Comparison of ENCODE assay signal across 16 mouse cellular contexts in genomic region chr5:16560247-16560646, GRCm38 (mm10).
DNase-seq lines count a peak whose midpoint lies in the region; ATAC-seq lines count a peak whose summit lies in the region.
"Had no signal": no experiment of that assay in that cellular context is flagged by ENCODE, and none has a peak within 500 bp of the region (broad histone marks: within the 10 kb centered on the region; RNA-seq: fewer than 3 reads in every experiment).

No protein-coding gene starts in this region.

- ATAC-seq in frontal cortex, adult (ENCODE audit: low TSS enrichment): peak; percentile 95
- ATAC-seq: activated CD4-positive, CD25-positive, alpha-beta regulatory T cell, adult 4 months; CD4-positive, CD25-positive, alpha-beta regulatory T cell, adult 4 months; Patski had no signal

- no peak for DNase-seq in frontal cortex, postnatal 36 days (ENCODE audit: low spot score in 2 of 2)
- DNase-seq: adrenal gland, adult 2 months; adrenal gland, adult 8-10 months; adrenal gland, postnatal 10 days; adrenal gland, postnatal 14 days; adrenal gland, postnatal 25 days; adrenal gland, postnatal 36 days; B cell, adult 2 months; cerebellum, adult 11 months; cerebellum, adult 11-12 months; cerebellum, adult 18-20 months; cerebellum, adult 2 months had no signal
